Mouse (Mus musculus) Patski (cell line): ENCODE results near the gene Tmem8b. TPM values are rescaled to one million over a fixed set of nuclear protein-coding genes. Genes with fewer than 3 reads are reported as not detected.
A peak's percentile ranks its signal among the peaks of the same experiment; 100 is the strongest.

Experiments
- ATAC-seq: fragments of 100-300 bp; one replicate; pipeline ENCODE4 v1.8.0; 2021
- CTCF ChIA-PET: fragments of 350-600 bp; sonication (Branson Sonifier 250); formaldehyde crosslinking; loops from one replicate; lab custom pipeline; 2022; ENCODE audit warnings: inconsistent platforms; lab: Charles Lee
- POLR2A ChIA-PET: fragments of 350-600 bp; sonication (Branson Sonifier 250); formaldehyde crosslinking; loops from one replicate; lab custom pipeline; 2022; ENCODE audit warnings: antibody characterized with exemption, inconsistent platforms; lab: Charles Lee
- DNase-seq: peaks from one replicate; pipeline ENCODE4 v3.0.0-alpha.2; 2011; ENCODE audit warnings: low read depth, low spot score
- H3K27me3 ChIP-seq: fragments of 371-371 bp; one replicate; pipeline ENCODE4 v1.5.1; 2021
- CTCF ChIP-seq: fragments of 100-300 bp; IDR thresholded peaks from one replicate; pipeline ENCODE4 v1.5.1; 2021
- in situ Hi-C: fragments of 300-500 bp; cut with MboI; formaldehyde crosslinking; loops from 3 replicates; pipeline ENCODE4 v1.11.1; 2018; ENCODE audit warnings: low pct_unique_long_range_greater_than_20kb, mixed read lengths
- polyA plus RNA-seq: library from polyadenylated mRNA; unstranded; gene quantifications from one replicate; pipeline ENCODE4 v1.2.3, GENCODE M21; 2021

Tmem8b gene
- polyA plus RNA-seq, 1 experiment from 2014 or later = 4.8 TPM

DNA sequence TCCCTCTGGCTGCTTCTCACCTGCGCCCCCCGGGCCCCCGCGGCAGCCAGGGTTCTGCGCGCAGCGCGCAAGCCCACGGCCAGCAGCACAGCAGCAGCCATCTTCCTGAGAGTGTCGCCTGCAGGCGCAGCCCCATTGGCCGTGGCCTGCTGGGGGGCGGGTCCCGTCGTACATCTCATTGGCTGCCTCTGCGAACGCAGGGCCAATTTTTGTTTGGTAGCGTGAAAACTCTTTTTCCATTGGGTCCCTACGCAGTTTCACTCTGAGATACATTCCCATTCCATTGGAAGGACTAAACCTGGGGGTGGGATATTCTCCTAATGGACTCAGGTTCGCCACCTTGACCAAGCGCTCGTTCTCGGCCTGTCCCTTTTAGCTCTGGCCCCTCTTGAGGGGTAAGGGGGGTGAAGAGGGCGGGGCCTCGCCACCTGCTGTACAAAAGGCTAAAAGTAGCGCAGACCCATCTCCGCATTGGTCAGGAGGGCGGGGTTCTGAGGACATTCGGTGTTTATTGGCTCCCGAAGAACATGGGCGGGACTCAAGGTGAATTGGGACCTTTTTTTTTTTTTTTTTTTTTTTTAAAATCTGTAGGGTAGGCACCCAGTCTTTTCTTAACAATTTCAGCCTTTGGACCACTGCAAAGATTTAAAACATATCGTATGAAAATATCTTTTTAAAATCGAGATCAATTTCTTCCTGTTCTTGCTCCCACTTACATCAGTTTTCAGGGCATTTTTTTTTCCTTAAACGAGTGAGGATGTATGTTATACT is 12.2 kb upstream of the Tmem8b start, which contains the start of gene Hint2:
Hint2 (minus strand) TSS at position 128 of the 771 bp plus-strand sequence.
- ATAC-seq (peak; percentile 93), DNase-seq (peak; percentile 97)
- no peaks in the 10 kb centered on the region for H3K27me3 ChIP-seq
- POLR2A ChIA-PET = interaction anchor here (0.9 kb wide), 1 partner anchor 21 kb away, joined by 3 read pairs; no protein-coding TSS in a partner anchor
- no peak for TF ChIP-seq CTCF
- CTCF ChIA-PET = interaction anchor here (1.1 to 1.6 kb wide), 4 partner anchors 10 to 26 kb away, joined by 3 to 5 read pairs (median 3); no protein-coding TSS in a partner anchor
- in situ Hi-C loops = no loop called here

DNA sequence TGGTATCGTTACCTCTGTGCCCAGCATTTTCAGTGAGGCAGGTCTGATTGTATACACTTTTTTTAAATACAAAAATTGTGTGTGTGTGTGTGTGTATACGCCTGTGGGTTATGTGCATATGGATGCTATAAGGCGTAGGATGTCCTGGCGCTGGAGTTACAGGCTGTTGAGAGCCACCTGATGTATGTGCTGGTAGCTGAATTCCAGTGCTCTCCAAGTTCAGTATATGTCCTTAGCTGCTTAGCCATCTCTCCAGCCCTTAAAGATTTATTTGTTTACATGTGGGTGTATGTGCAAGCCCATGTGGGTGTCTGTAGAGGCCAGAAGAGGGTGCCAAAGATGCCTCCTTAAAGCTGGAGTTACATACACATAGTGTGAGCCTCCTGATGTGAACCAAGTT is 11.6 kb upstream of the Tmem8b start:
- ChIA-PET POLR2A (no interaction called here), CTCF (interaction anchor here (1.4 kb wide), 2 partner anchors 9 to 15 kb away, joined by 3 read pairs; no protein-coding TSS in a partner anchor)
- H3K27me3 ChIP-seq = no peaks in the 10 kb centered on the region
- DNase-seq (no peak), ATAC-seq (no peak)
- in situ Hi-C loops = no loop called here
- no peak for TF ChIP-seq CTCF

DNA sequence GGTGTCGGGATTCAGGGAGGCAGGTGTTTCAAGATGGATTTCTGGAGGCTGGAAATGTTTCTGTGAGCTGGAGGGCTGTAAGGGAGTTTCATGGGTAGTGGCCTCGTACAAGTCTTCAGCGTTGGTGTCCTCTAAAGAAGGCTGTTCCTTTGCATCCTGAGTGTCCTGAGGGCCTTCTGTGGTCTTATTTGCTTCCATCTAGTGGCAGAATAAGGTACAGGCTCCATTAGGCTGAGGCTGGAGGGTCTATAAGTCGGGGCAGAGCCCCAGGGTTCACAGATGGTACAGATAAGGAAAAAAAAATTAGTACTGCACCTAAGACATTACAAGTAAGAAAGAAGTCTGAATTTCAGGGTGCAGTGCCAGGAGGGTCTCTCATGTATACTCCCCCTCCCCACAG is 2.4 kb upstream of the Tmem8b start:
- POLR2A ChIA-PET = no interaction called here
- peak; percentile 69 for TF ChIP-seq CTCF
- in situ Hi-C loops = loop anchor here (10.0 kb wide), 1 partner anchor 232 kb away; no protein-coding TSS in a partner anchor
- CTCF ChIA-PET = interaction anchor here (0.7 to 2.0 kb wide), 5 partner anchors 9 to 61 kb away, joined by 3 to 8 read pairs (median 3); partner anchors contain the start of gene Npr2
- ATAC-seq (no peak), DNase-seq (no peak)
- H3K27me3 ChIP-seq = peaks cover 7% of the 10 kb centered on the region

DNA sequence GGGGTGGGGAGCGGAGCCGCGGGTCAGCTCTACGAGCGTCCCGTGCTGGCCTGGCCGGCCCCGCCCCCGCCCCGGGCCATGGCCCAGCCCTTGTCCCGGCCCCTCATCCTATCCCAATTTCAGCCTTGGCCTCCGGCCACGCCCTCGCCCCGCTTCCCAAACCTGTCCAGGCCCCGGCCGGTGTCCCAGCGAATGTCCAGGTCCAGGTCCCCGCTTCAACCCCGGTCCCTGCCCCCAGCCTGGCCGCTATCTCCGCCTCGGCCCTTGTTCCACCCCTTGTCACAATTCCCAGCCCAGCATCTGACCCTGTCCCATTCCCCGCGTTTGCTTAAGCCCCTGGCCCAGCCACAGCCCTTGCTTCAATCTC is 640 bp downstream of the Tmem8b start:
- DNase-seq (no peak), ATAC-seq (peak; percentile 52)
- ChIA-PET CTCF (no interaction called here), POLR2A (interaction anchor here (0.6 kb wide), 1 partner anchor 514 kb away, joined by 3 read pairs; no protein-coding TSS in a partner anchor)
- no peak for TF ChIP-seq CTCF
- in situ Hi-C loops = loop anchor here (10.0 kb wide), 1 partner anchor 235 kb away; no protein-coding TSS in a partner anchor
- H3K27me3 ChIP-seq = peaks cover 3% of the 10 kb centered on the region

DNA sequence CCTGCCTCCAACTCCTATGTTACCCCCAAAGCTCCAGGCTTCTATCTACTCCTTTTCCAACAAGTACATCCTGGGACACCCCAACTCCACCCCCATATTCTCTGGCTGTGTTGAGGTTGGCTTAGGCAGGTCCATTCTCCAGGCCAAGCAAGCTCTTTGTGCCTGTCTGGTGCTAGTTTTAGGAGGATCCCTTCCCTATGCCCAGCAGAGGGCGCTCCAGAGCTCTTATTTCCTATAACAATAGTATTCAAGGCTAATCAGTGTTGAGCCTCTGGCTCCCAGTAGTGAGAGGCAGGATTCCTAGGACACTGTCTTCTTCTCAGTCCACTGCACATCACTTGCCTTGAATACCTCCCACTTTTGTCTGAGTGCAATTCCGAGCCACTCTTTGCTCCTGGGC is 3.3 kb downstream of the Tmem8b start:
- ATAC-seq (no peak), DNase-seq (no peak)
- POLR2A ChIA-PET = interaction anchor here (0.7 kb wide), 1 partner anchor 14 kb away, joined by 3 read pairs; no protein-coding TSS in a partner anchor
- no peaks in the 10 kb centered on the region for H3K27me3 ChIP-seq
- peak; percentile 85 for TF ChIP-seq CTCF
- in situ Hi-C loops = loop anchor here (5.0 kb wide), 1 partner anchor 40 kb away; the partner anchor contains the start of gene Olfr71
- CTCF ChIA-PET = interaction anchor here (0.6 to 4.3 kb wide), 23 partner anchors 9 to 141 kb away, joined by 3 to 32 read pairs (median 4); partner anchors contain the start of genes Hint2, Hrct1, Olfr71 and Spag8

DNA sequence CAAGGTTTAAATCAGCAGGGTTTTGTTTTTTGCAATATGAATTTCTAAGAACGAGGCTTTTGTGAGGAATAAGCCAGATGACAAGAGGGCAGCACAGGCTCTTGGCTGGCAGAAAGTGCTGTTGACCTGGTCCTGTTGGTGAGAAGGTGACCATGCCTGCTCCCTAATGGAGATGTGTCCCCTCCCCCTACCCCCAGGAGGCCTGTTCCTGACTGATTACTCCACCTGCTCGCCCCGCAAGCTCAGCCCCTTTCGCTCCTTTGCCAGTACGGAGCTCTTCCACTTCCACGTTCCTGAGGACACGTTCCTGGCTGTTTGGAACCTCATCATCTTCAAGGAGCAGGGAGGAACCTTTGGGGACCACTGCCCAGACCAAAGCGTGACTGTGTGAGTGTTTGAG is 4.9 kb downstream of the Tmem8b start:
- ATAC-seq (no peak), DNase-seq (no peak)
- ChIA-PET POLR2A (interaction anchor here (0.5 kb wide), 1 partner anchor 262 kb away, joined by 4 read pairs; no protein-coding TSS in a partner anchor), CTCF (interaction anchor here (0.9 to 4.3 kb wide), 2 partner anchors 33 to 38 kb away, joined by 3 to 32 read pairs; partner anchors contain the start of gene Olfr71)
- TF ChIP-seq CTCF = no peak
- in situ Hi-C loops = loop anchor here (5.0 kb wide), 1 partner anchor 39 kb away; the partner anchor contains the start of gene Olfr71
- no peaks in the 10 kb centered on the region for H3K27me3 ChIP-seq

DNA sequence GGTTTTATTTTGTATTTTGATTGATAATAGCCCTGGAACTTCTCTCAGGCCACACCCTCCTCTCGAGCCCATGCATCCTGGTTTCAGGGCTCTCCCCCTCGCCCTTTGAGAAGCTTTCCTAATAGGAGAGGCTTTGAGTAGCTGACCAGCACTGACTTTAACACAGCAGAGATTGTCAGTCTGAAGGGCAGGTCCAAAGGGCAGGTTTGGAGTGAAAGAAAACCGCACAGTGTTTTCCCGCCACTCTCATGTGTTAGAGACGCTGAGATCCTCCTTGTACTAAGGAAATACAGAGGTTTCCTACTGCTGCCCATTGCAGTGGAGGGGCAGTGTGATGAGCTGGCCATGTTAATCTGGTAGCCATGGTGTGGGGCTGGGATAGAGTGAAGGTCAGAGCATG is 6.2 kb downstream of the Tmem8b start:
- no peak for TF ChIP-seq CTCF
- no peaks in the 10 kb centered on the region for H3K27me3 ChIP-seq
- CTCF ChIA-PET = interaction anchor here (1.4 kb wide), 1 partner anchor 37 kb away, joined by 7 read pairs; no protein-coding TSS in a partner anchor
- in situ Hi-C loops = loop anchor here (5.0 kb wide), 1 partner anchor 37 kb away; the partner anchor contains the start of gene Olfr71
- ATAC-seq = no peak
- DNase-seq = no peak
- POLR2A ChIA-PET = no interaction called here

DNA sequence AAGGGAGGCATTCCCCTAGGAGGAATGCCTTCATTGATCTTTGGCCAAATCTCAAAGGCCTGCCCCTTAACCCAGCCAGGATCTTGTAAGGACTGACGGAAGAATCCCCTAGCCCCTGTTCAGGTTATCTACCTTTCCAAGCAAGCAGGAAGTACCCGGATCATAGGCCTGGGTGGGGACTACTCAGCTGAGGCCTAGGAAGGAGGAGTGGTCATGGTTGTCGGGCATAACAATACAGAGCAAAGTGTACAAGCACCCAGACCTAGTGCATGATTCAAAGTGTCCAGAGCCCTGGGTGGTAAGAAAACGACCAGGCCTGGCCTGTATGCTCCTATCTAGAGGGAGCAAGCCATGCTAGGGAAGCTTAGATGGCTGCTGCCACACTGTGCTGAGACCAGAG is 6.8 kb downstream of the Tmem8b start:
- in situ Hi-C loops = no loop called here
- no peaks in the 10 kb centered on the region for H3K27me3 ChIP-seq
- POLR2A ChIA-PET = no interaction called here
- CTCF ChIA-PET = interaction anchor here (1.4 kb wide), 1 partner anchor 36 kb away, joined by 7 read pairs; no protein-coding TSS in a partner anchor
- no peak for TF ChIP-seq CTCF
- ATAC-seq (no peak), DNase-seq (no peak)

DNA sequence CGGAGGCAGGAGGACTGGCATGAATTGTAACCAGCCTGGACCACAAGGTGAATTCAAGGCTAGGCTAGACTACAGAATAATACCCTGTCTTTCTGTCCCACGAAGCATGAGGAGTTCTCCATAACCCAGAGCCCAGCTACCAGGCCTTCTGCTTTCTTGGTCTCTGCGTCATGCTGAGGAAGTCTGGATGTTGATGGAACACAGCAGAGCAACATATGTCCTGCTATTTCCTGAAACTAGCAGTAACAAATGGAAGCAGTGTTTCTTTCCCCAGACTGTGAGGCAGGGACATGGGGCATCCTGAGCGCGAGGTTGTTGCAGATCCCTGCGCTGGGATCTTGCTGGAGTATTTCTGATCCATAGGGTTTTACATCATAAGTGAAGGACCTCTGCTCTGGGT is 9.8 kb downstream of the Tmem8b start:
- ATAC-seq = no peak
- DNase-seq = no peak
- ChIA-PET CTCF (no interaction called here), POLR2A (interaction anchor here (0.6 kb wide), 1 partner anchor 143 kb away, joined by 3 read pairs; no protein-coding TSS in a partner anchor)
- H3K27me3 ChIP-seq = no peaks in the 10 kb centered on the region
- no peak for TF ChIP-seq CTCF
- in situ Hi-C loops = no loop called here

DNA sequence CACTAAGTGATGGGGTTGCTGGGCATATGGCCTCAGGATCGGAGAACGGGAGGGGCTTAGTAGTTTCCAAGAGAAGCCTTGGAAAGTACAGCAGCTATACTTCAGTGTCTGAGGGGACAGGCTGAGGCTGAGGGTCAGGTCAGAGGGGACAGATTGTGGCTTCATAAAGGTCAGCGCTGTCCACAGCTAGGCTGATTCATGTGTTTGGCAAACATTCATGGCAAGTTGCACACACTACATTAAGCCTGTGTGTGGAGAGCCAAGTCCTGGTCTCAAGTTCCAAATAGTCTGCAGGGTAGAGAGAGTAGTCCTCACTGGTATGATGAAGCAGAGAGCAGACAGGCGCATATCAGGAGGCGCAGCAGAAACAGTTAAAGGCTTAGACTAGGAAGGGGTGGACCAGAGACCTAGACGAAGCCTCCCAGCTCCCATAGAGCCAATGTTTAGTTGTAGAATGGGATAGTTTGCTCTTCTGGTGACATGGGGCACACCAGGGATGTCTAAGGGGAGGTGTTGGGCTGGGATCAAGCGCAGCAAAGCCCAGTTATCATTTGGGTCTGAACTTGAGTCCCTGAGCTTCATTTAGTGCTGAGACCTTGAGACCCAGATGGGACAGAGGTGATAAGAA is 10.8 kb downstream of the Tmem8b start:
- ChIA-PET CTCF (no interaction called here), POLR2A (no interaction called here)
- in situ Hi-C loops = no loop called here
- DNase-seq (no peak), ATAC-seq (no peak)
- no peaks in the 10 kb centered on the region for H3K27me3 ChIP-seq
- TF ChIP-seq CTCF = no peak
